Mouse (Mus musculus): Measurements from ENCODE around the gene Napsa.

Gene Napsa

GRCm38 (mm10) chr7:44538756-44539624 lies 33.2 kb upstream of the Napsa start:
- no peak for DNase-seq (ENCODE audit: low spot score in 2 of 2)

- DNase-seq (ENCODE audit: low spot score in 2 of 2), result no peak
Measured at GRCm38 (mm10) chr7:44542555-44542954, 29.6 kb upstream of the Napsa start.

DNA sequence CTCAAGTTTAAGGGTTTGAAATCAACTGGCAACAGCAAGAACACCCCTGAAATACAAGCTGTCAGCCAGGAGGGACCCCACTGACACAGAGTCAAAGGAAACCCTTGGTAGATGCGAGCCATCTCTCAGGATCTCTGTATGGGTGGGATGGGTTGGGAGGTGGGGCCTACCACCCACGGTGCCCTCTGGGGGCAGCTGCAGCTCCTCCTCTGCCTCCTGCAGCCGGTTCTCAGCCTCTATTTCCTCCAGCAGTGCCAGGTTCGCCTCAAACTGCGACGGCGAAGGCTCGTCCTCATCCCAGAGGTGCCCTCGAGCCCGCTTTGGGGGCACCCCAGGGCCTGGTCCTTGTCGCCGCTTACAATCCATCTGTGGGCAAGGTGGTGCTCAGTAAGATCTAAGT lies 29.1 kb upstream of the Napsa start:
- DNase-seq (ENCODE audit: low spot score in 2 of 2), result no peak

DNA sequence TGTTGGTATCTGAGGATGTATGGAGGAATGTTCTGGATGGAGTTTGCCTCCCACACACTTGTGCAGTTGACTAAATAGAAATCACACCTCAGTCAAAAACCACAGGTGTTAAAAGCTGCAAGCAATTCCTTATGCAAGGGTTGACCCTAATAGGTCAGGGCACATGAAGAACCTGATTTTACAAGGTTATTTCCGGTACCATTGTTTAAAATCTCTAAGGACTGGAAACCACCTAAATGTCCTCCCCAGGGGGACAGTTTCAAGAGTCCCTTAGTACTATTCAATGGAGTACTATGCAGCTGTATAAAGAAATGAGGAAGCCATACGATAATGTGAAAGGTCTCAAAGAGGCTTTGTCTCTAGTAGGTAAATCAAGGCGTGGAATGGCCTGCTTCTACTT lies 25.9 kb upstream of the Napsa start:
- no peak for DNase-seq (ENCODE audit: low spot score in 2 of 2)

DNA sequence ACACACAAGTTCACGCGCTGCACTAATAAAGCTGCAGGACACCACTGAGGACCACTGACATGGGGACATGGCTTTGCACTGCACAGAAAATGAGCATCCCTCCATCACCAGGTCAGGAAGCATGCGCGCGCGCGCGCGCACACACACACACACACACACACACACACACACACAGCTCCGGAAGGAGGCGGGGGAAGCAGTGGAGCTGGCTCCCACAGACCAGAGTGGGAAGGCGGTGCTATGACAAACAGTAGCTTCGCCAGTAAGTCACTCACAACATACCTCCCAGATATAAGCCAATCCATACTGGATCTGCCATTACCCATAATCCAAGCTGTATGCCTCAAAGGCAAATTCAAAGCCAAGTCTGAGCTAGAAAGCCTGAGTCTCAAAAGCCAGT lies 25.1 kb upstream of the Napsa start:
- no peak for DNase-seq (ENCODE audit: low spot score in 2 of 2)

- no peak for DNase-seq (ENCODE audit: low spot score in 2 of 2)
Measured at GRCm38 (mm10) chr7:44547725-44548124, 24.5 kb upstream of the Napsa start.

- DNase-seq (ENCODE audit: low spot score in 2 of 2), result peak; percentile 99 to 100
Measured at GRCm38 (mm10) chr7:44548497-44549087, 23.6 kb upstream of the Napsa start, which contains the start of gene Pold1. Gene Pold1, minus strand, starts transcription at chr7:44548849.

DNA sequence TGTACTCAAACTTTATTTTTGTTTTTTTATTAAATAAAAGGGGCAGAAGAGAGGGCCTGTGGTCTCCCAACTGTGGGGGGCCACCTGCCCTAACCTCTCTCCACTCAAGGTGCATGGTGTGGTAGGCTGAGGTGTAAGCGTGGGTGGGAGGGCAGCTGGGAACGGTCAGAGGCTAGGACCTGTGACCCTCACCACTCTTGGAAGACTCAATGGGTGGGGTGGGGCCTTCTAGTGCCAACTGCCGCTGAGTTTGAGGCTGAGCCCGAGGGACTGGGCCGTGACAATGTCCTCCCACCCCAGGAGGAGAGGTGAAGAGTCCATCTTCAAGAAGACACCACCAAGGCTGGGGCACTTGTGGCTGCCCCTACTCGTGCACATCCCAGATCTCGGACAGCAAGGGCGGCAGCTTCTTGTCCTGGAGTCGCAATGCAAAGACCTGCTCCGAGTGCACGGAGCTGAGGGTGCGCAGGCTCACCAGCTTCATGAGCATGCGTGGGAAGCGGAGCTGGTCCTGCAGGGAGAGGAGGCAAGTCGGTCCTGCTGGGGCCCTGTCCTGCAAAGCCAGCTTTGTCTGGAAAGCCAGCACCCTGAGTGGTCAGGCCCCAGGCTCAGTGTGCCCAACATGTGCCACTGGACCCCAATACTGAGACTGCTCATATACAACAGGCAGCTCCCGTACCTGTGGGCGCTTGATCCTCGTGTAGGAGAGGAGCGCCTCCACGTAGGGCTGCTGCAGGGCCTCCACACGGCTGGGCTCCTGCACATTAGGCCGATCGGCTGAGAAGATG lies 22.4 kb upstream of the Napsa start:
- no peak for DNase-seq (ENCODE audit: low spot score in 2 of 2)

DNA sequence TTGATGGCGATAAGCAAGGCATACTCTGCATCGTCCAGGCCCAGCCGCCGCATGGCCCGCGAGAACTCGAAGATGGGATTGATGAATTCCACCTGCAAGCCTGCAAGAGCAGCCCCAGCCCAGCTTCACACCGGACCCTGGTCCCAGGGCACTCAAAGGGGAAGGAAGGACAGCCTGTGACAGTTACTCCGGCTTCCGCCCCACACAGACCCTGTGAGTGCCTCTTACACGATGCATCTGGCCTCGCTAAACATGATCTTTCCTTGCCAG lies 21.8 kb upstream of the Napsa start:
- DNase-seq (ENCODE audit: low spot score in 2 of 2), result no peak

GRCm38 (mm10) chr7:44551301-44551700 lies 20.9 kb upstream of the Napsa start:
- DNase-seq (ENCODE audit: low spot score in 2 of 2), result no peak

DNA sequence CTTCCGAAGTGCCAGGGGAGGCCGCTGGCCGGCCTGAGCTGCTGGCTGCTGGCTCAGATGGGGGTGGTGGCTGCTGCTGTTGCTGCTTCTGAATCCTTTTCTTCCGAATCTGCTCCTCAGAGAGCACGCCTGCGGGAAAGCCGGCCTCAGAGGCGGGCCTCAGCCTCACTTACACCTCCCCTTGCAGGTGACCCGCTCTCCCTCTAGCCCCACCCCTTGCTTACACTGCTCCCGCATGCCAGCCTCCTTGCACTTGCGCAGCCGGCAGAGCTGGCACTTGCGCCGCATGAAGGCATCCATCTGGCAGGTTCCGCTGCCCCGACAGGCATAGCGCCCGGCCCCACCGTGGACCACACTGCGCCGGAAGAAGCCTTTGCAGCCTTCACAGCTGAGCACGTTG lies 20.4 kb upstream of the Napsa start:
- no peak for DNase-seq (ENCODE audit: low spot score in 2 of 2)

DNA sequence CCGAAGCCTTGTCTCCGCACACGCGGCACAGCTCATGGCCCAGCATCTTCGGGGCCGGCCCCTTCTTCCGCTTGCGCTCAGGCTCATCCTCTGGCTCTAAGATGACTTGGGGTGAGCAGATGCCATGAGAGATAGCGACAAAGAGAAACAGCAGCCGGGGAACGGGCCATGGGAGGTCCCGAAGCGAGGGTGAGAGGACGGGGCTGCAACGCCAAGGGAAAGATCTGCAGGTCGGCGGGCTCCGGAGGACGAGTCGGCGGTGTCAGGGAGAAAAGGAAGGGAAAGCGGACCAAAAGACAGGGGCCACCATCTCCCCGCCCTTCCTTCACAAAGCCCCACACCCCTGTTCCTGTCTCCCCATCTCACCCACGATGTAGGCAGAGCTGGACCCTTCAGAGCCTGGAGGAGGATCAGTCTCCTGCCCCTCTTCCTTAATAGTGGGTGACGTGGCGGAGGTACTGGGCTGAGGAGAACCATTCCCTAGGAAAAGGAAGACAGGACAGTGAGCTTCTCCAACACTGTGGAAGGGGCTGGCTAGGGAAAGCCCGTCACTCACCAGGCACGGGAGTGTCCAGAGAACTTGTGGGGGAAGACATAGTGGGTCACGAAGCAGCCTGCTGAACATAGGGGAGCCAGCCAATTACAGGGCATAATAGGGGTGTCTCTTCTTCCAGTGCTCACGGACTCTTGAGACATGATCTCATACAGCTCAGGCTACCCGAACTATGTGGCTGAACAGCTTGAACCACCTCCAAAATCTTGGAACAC lies 19.9 kb upstream of the Napsa start:
- DNase-seq (ENCODE audit: low spot score in 2 of 2), result no peak

GRCm38 (mm10) chr7:44553196-44553764 lies 18.9 kb upstream of the Napsa start:
- peak; percentile 59 to 63 for DNase-seq (ENCODE audit: low spot score in 2 of 2)

DNA sequence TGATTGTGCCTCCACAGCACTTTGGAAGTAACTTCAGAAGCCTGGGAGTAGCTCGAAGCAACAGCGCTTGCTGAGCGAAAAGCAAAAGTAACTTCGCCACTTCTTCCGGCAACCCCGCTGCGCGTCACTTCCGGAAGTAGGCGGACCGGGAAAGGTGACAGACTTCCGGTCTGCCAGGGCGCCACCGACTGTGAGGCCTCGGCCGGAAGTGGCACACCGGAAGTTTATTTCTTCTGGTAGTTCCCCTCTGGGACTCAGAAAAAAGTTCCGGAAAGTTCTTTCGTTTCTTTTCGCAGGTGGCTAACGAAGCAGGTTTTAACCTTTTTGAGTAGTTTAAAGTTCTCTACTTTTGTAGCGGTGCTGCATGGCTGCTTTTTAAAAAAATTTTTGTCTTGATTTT lies 18.4 kb upstream of the Napsa start, which contains the start of gene Nr1h2:
Gene Nr1h2, minus strand, starts transcription at position 126 of the 400 bp plus-strand sequence.
- peak; percentile 91 to 94 for DNase-seq (ENCODE audit: low spot score in 2 of 2)

GRCm38 (mm10) chr7:44557629-44558028 lies 14.6 kb upstream of the Napsa start:
- DNase-seq (ENCODE audit: low spot score in 2 of 2), result no peak

- DNase-seq (ENCODE audit: low spot score in 2 of 2), result peak; percentile 50 to 51
Measured at GRCm38 (mm10) chr7:44560435-44561400, 11.5 kb upstream of the Napsa start.

- no peak for DNase-seq (ENCODE audit: low spot score in 2 of 2)
Measured at GRCm38 (mm10) chr7:44563284-44563683, 8.9 kb upstream of the Napsa start.

- DNase-seq (ENCODE audit: low spot score in 2 of 2), result no peak
Measured at GRCm38 (mm10) chr7:44564486-44564885, 7.7 kb upstream of the Napsa start.

DNA sequence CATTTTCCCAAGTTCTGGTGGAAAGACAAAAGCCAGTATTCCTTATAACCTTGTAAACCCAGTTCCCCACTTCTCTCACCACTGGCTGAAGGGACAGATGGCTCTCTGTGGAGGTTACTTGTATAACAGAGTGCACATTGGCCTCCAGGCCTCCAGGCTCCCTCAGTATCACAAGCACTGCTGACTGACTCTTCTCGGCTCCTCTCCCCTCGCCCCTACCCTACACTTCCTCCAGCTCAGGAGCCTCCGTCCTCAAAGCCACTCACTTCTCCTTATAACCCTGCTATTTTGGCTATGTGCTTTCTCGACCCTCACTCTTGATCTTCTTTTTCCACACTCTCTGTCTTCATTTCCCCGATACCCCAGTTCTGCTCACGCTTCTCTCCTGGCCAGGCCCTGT lies 6.8 kb upstream of the Napsa start:
- no peak for DNase-seq (ENCODE audit: low spot score in 2 of 2)

DNA sequence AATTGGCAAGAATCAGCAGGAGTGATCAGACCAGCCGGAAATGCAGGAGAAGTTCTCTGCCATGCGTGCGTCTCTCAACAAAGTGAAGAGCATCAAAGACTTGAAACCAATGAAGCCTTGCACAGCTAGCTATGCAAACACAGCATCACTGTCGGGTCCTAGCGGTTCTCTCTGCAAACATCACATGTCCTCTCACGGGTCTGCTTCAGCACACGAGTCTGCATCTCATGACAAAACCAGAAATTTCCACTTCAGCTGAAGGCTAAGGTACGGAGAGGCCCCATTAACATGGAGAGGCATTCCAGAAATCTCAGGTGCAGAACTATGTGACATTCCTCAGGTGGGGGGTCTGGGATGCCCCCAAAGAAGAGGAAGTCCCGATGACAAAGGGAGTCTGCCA lies 3.4 kb upstream of the Napsa start:
- no peak for DNase-seq (ENCODE audit: low spot score in 2 of 2)
